26 mouse cellular contexts compared by ENCODE assay signal in the genomic region with DNA sequence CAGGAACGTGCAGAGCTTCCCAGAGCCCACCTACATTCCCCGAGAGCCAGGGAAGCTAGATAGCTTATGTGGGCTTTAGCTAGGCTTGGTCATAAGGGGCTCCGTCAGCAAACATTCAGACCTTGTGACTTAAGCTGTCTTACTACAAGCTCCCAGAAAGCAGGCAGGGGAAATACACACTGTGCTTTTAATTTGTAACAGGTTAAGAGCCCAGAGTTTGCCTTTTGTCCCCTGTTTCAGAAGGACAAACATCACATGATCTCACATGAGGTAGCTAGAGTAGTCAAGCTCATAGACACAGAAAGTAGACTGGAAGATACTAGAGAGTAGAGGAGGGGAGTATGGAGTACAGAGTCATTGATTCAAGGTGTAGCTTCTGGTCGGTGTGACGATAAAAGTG. TPM values are rescaled to one million over a fixed set of nuclear protein-coding genes. Genes with fewer than 3 reads are reported as not detected.
DNase-seq lines count a peak whose midpoint lies in the region; ATAC-seq and TF ChIP-seq lines count a peak whose summit lies in the region.
"Had no signal": no experiment of that assay in that cellular context is flagged by ENCODE, and none has a peak within 500 bp of the region (broad histone marks: within the 10 kb centered on the region; RNA-seq: fewer than 3 reads in every experiment).

No protein-coding gene starts in this region.

- no peak for ATAC-seq in lung, embryonic 14.5 days (ENCODE audit: insufficient read depth)
- peak; percentile 63 for ATAC-seq in liver, embryonic 15.5 days (ENCODE audit: insufficient read depth)
- ATAC-seq: forebrain, postnatal 0 days had no signal

- no peaks in the 10 kb centered on the region for H3K4me1 ChIP-seq in lung, embryonic 14.5 days (ENCODE audit: insufficient read depth)
- H3K4me1 ChIP-seq in liver, embryonic 15.5 days (replicated peaks): peaks cover 13% of the 10 kb centered on the region
- H3K4me1 ChIP-seq: hindbrain, embryonic 15.5 days; limb, embryonic 15.5 days; midbrain, embryonic 12.5 days; neural tube, embryonic 15.5 days had no signal

- H3K27ac ChIP-seq in lung, embryonic 14.5 days (ENCODE audit: low read depth): no peak overlapping the region
- H3K27ac ChIP-seq in liver, embryonic 15.5 days (replicated peaks): peak overlapping the region; percentile 58
- H3K27ac ChIP-seq: gastrocnemius, adult 2 months; heart, embryonic 13.5 days; hindbrain, embryonic 15.5 days; limb, embryonic 15.5 days; macrophage; midbrain, embryonic 12.5 days; neural tube, embryonic 15.5 days had no signal

- no peak overlapping the region for H3K4me2 ChIP-seq in lung, embryonic 14.5 days
- no peak overlapping the region; the same call in 1 of the 2 replicates for H3K4me2 ChIP-seq in liver, embryonic 15.5 days
- H3K4me2 ChIP-seq: heart, embryonic 13.5 days; hindbrain, embryonic 15.5 days; limb, embryonic 15.5 days; midbrain, embryonic 12.5 days; neural tube, embryonic 15.5 days had no signal

- H3K27me3 ChIP-seq in lung, embryonic 14.5 days (ENCODE audit: insufficient read depth, low read length): no peaks in the 10 kb centered on the region
- H3K27me3 ChIP-seq in liver, embryonic 15.5 days: peaks cover 3% of the 10 kb centered on the region; the same call in 1 of the 2 replicates
- H3K27me3 ChIP-seq: CH12.LX; heart, embryonic 13.5 days; hindbrain, embryonic 15.5 days; limb, embryonic 15.5 days; midbrain, embryonic 12.5 days; neural tube, embryonic 15.5 days had no signal

- DNase-seq in lung, embryonic 14.5 days: peak; percentile 5
- DNase-seq in lung, postnatal 14 days: no peak
- DNase-seq in kidney, postnatal 10 days: peak; percentile 42
- DNase-seq in spleen, adult 12 weeks (ENCODE audit: low spot score): no peak
- no peak for DNase-seq in embryo, embryonic 9.5 days (ENCODE audit: extremely low spot score)
- DNase-seq in left cerebral cortex, postnatal 14 days (ENCODE audit: low spot score in 2 of 2): no peak
- DNase-seq: cerebellum, postnatal 14 days; forebrain, postnatal 0 days; gastrocnemius, adult 2 months; heart, adult 11 months; heart, postnatal 36 days; right cerebral cortex, postnatal 4 days had no signal

- no peak overlapping the region for H3K4me3 ChIP-seq in lung, embryonic 14.5 days (ENCODE audit: low read depth, low read length)
- no peak overlapping the region for H3K4me3 ChIP-seq in liver, embryonic 15.5 days (replicated peaks)
- H3K4me3 ChIP-seq: erythroblast, embryonic 14.5 days; gastrocnemius, adult 2 months; heart, embryonic 13.5 days; hindbrain, embryonic 15.5 days; limb, embryonic 15.5 days; midbrain, embryonic 12.5 days; myocyte; neural tube, embryonic 15.5 days had no signal

- no peaks in the 10 kb centered on the region for H3K36me3 ChIP-seq in lung, embryonic 14.5 days (ENCODE audit: insufficient read depth)
- H3K36me3 ChIP-seq in liver, embryonic 15.5 days (replicated peaks): no peaks in the 10 kb centered on the region
- H3K36me3 ChIP-seq: heart, embryonic 13.5 days; hindbrain, embryonic 15.5 days; limb, embryonic 15.5 days; midbrain, embryonic 12.5 days; neural tube, embryonic 15.5 days had no signal

- H3K9ac ChIP-seq in lung, embryonic 14.5 days: no peak overlapping the region
- H3K9ac ChIP-seq in liver, embryonic 15.5 days: no peak overlapping the region
- H3K9ac ChIP-seq: forebrain, postnatal 0 days; heart, embryonic 13.5 days; hindbrain, embryonic 15.5 days; limb, embryonic 15.5 days; midbrain, embryonic 12.5 days; neural tube, embryonic 15.5 days had no signal

- H3K9me3 ChIP-seq in lung, embryonic 14.5 days (ENCODE audit: low read depth, low read length): no peaks in the 10 kb centered on the region
- H3K9me3 ChIP-seq in liver, embryonic 15.5 days (replicated peaks): no peaks in the 10 kb centered on the region
- H3K9me3 ChIP-seq: heart, embryonic 13.5 days; hindbrain, embryonic 15.5 days; limb, embryonic 15.5 days; midbrain, embryonic 12.5 days; neural tube, embryonic 15.5 days had no signal

- intact Hi-C loops in left cerebral cortex, postnatal 14 days (cut with DNase I): no loop called here

- WGBS in lung, embryonic 14.5 days: 67% methylated on average over 5 of the region's 5 CpGs
- 65% methylated on average over 5 of the region's 5 CpGs for WGBS in liver, embryonic 15.5 days (ENCODE audit: insufficient replicate concordance)

- TF ChIP-seq CTCF in lung, embryonic 14.5 days (IDR thresholded peaks at IDR 0.05; ENCODE audit: low read depth): no peak

RNA-seq across cellular contexts. Expression of gene Evi5, which starts 5.8 kb away (rescaled TPM):
- polyA plus RNA-seq in lung, embryonic 14.5 days (2014; fragmentation: Nextera tagmentation; extraction: Ambion mirVana): 60.7 and 61.2 TPM in 2 replicates
- 54.3 and 56.7 TPM in 2 replicates for polyA plus RNA-seq in liver, embryonic 15.5 days (2015; fragmentation: Nextera tagmentation; extraction: Ambion mirVana)
- 10 to 100 TPM; 65.6 to 73.0 TPM for total RNA-seq in left cerebral cortex, postnatal 14 days (2021)

RNA-seq across cellular contexts. Expression of gene Rpl5, which starts 19.6 kb away (rescaled TPM):
- polyA plus RNA-seq in lung, embryonic 14.5 days (2014; fragmentation: Nextera tagmentation; extraction: Ambion mirVana): 75.7 and 79.6 TPM in 2 replicates
- polyA plus RNA-seq in liver, embryonic 15.5 days (2015; fragmentation: Nextera tagmentation; extraction: Ambion mirVana): 26.1 and 26.7 TPM in 2 replicates
- 10 to 100 TPM; 82.2 to 89.6 TPM for total RNA-seq in left cerebral cortex, postnatal 14 days (2021)

RNA-seq across cellular contexts. Expression of gene Ube2d2b, which starts 50.8 kb away (rescaled TPM):
- polyA plus RNA-seq in lung, embryonic 14.5 days (2014; fragmentation: Nextera tagmentation; extraction: Ambion mirVana): 0.11 and 0.50 TPM in 2 replicates
- polyA plus RNA-seq in liver, embryonic 15.5 days (2015; fragmentation: Nextera tagmentation; extraction: Ambion mirVana): 0.35 and 0.53 TPM in 2 replicates
- total RNA-seq in left cerebral cortex, postnatal 14 days (2021): not detected
- total RNA-seq: adrenal gland, adult 18-20 months; CH12.LX; forebrain, postnatal 0 days; gastrocnemius, adult 2 months; heart, postnatal 36 days; layer of hippocampus, postnatal 14 days; left cerebral cortex, postnatal 25 days had no signal
- polyA plus RNA-seq: erythroblast, embryonic 14.5 days; forebrain, postnatal 0 days; large intestine, adult 2 months; limb, embryonic 15.5 days; macrophage had no signal

Comparison
In these comparisons a context has a peak if more than half of its experiments do, and no peak if none do; other contexts are left out.
1. DNase-seq: peak in lung, embryonic 14.5 days (single experiment) and kidney, postnatal 10 days (single experiment); none in lung, postnatal 14 days (single experiment), spleen, adult 12 weeks (single experiment), embryo, embryonic 9.5 days (single experiment) and left cerebral cortex, postnatal 14 days (0 of 2).